Mouse (Mus musculus) cerebellum, postnatal 36 days (tissue): ENCODE results near the gene Wwox.

Source experiments
- DNase-seq, 2 experiments: peaks; one replicate each; pipeline ENCODE4 v3.0.0; 2021 to 2022; ENCODE audit warnings: mixed read lengths in 2 of 2

The Wwox gene

DNA sequence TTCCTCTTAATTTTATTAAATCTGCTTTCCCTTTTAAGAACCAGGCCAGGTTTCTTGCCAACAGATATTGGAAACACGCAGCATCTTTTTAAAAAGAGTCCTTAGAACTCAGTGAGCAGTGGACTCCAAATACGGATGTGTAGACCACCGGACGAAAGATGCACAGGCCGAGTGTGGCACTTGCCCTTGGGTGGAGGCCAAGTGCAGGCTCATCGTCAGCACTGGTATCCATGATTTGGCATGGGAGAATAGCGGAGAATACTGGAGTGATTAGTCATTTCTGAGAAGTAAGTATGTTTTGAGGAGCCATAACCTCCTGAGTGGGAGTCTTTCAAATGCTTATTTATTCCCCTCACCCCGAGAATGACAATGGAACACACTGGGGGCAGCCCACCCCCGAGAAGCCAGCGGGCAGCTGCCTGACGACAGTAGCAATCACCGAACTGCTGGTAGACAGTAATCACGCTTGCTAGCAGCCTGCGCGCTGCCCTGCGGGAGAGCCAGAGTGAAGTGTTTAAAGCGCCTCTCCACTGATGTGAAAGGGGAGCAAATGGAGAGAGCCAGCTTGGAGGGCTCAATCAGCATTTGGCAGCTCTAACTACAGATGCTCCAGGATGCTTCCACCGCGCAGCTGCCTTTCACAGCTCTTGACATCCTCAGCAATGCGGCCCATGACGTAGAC is 29.2 kb downstream of the Wwox start:
- no peak for DNase-seq

DNA sequence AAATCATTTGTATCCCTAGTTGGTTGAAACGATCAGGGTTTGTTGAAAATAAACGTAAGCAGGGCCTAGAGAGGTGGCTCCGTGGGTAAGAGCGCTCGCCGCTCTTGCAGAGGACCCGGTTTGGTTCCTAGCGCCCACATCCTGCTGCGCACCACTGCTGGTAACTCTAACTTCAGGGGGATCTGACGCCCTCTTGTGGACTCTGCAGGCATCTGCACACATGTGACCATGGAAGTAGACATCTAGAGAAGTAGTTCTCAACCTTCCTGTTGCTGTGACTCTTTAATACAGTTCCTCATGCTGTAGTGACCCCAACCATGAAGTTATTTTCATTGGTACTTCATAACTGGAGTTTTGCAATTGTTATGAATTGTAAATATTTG is 29.7 kb downstream of the Wwox start:
- DNase-seq: no peak

DNA sequence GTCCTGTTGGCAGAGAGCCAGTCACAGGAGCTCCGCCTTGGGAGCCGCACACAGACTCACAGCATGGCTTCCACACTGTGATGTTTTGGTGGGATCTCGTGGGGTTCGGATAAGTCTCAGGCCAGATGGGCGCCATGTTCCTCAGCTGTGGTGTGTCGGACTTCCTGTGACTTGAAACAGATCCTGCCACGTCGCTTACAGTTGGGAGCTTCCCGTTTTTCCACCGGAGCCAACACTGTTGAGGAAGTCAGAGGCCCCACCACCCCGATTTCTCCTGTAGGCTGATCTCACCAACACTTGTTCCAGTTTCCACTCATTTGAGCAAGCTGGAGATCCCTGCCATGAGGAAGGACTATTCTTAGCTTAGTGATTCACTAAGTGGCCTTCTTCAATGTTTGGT is 34.1 kb downstream of the Wwox start:
- no peak for DNase-seq

DNA sequence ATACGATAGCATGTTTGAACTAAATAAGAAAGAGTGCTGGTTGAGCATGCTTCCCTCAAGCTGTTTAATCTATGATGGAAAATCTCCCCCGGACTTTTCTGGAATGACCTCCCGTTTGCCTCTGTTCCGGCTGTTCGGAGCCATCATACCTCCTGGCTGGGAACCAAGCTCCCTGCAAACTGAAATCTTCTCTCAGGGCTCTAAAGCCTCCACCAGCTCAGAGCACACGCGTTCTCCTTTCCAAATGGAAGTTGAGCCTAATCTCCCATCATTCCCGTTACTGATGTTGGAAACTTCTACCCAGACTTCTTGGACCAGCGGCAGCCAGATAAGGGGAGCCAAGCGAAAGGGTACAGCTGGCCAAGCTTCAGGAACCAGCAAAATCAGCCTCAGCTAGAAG is 37.5 kb downstream of the Wwox start:
- DNase-seq: no peak

DNA sequence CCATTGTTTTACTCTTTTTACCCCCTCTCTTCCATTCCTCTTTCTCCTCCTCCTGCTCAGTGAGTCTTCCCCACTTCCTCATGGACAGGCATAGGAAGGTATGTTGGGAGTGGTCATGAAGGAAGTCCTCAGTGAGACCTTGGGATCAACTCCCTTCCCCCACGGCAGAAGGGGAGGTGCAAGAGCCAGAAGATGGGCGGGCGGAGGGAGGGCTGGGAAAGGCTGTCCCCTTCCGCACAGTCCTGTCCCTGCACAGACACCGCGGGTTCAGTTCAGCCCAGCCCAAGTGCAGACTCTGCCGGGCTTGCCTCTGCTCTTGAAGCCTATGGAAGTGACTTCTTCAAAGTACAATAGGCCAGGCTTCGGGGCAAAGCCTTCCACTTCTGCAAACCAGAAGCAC is 38.3 kb downstream of the Wwox start:
- DNase-seq: no peak

DNA sequence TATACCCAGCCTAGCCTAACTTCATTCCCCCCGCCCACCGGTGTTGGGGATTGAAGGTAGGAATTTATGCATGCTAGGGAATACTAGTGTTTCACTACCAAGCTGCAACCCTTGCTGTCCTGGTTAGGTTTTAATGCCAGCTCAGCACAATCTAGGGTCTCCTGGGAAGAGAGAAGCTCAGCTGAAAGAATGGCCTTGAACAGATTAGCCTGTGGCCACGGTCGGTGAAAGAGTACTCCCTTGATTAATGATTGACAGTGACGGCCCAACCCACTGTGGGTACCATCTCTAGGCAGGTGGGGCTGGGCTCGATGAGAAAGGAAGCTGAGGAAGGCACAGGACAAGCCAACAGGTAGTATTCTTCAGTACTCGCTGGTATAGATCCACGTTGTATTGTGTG is 40.3 kb downstream of the Wwox start:
- DNase-seq: no peak

DNA sequence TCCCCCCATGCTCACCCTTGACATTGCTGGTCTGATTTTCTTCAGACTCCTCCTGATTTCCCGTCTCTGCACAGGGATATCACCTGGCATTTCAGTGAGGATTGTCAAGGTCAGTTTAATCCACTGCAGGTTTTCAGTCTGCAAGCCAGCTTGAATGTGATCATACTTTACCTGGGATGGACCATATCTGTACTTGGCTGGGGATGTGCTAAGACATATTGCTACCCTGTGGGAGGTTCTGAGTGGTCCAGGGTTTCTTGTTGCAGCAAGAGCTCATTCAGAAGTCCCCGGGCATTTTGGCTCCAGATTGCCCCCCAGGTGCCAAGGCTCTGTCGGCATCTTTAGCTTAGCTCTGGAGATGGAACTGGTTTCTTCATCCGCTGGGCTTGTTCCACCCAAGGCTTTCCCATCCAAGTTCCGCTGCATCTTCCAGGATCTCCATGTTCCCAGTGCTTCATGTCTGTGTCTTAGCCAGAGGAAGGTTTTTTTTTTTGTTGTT is 52.3 kb downstream of the Wwox start:
- DNase-seq: peak; percentile 95

DNA sequence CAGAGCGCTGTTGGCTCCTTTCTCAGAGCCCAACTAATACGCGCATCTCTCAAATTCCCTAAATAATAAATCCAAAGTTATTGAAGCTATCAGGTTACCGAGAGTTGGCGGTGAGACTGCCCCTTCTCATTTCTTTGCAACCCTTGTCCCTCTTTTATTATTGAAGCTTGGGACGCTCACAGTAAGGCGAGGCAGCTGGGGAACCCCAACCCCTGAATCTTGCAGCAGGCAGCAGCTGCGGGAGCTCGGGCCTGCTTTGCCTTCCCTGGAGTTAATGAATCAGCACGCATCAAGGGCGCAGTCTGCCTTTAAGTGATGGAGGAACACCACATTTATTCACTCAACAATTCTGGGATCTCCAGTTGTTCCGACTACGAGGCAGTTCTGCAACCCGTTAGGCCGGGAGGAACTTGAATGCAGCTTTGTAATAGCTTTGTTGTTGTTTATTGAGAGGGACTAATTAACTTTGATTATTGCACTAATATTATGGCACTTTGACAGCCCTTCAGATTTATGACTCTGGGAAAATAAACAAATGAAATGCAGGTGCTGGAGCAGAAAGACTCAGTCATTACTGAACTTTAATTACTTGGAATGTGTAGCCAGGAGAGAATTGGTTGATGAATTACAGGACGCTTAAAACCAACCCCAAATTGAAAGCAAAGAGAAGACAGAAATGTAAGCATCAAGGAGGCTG is 60.1 kb downstream of the Wwox start:
- no peak for DNase-seq

DNA sequence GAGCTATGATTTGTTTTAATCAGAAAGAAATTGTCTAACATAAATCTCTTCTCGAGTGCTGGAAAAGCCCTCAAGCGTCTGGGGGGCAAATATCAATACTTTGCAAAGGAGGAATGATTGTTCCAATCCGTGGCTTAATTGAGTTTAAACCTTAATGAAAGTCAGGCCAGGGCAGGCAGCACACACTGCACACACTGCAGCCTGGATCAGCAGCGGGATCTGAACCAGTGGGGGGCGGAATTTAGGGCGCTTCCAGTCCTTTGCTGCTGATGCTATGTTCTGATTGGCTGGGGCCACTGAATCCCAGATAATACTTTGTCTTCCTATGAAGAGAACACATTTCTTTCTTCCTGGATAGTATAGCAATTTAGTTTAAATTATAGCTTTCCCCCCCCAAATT is 62.5 kb downstream of the Wwox start:
- DNase-seq: peak; percentile 45 to 48

DNA sequence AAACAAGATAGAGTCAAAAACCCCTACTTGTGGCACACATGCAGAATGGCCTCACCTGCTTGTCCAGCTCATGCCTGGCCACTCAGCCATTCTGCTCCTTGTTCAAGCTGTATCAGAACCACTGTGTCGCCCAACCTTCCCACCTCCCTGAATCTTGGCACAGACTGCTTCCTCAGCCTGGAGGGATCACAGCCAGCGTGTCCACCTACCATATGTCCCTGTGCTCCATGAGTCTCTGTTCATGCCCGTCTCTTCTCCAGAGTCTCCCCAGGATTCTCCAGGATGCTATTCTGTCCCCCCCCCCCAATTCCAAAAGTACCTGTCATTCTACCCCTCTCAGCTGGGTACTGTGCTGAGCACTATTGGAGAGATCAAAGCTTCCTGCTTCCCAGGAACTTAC is 63.7 kb downstream of the Wwox start:
- DNase-seq: peak; percentile 75 to 79

DNA sequence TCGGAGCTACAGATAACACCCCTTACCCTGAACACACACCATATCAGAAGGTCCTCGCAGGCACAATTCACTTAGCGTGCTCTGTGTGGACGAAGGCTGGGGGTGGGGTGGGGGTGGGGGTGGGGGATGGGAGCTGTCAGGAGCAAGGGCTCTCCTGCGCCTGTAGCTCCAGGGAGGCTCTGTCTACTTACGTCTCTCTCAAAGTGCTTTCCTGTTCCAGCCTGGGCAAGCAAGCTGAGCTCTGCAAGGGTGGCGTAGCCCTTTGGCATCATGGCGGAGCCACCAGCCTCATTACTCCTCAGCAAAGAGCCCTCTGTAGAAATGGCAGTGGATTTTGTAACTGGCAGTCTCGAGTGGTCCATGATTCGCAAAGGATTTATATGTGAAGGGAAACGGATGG is 65.4 kb downstream of the Wwox start:
- DNase-seq: no peak

DNA sequence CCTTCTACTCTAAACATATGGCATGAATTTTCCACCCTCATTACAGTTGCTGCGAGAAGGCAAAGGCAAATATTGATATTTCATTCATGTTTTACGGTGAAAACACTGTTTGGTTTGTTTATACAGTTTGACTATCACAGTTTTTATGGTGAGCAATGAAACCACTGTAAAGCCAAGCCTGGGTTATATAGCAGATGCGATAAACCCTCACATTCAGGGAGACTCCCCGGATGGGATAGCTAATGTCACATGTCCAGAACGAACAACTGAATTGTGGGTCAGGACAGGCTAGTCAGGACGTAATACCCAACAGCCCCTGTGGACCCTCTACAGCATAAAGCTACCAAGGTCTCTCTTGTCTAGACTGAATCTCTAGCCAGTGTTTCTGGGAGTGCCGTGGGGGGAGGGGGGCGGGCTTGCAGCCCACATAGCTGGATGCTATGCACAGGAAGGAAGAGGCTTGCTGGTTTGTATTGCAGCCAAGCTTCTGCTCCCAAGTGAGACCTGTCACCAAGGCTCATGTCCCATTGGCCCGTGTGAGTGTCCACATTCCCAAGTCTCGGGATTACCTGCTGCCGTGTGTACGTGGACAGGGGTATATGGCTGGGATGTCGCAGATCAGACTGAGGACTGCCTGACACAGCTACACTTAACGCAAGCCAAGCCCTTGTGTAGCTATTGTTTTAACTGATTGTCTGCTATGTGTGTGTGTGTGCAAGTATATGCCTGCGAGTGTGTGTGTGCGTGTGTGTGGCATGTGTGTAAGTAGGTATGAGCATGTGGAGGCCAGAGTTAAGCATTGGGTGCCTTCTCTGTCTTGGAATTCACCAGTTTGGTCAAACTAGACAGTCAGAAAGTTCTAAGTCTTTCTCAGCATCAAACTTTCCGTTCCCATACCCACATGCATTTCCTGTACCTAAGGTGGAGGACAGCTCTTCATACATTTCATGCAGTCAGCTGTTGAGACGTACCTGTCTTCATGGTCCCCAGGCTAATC is 66.2 kb downstream of the Wwox start:
- no peak for DNase-seq

DNA sequence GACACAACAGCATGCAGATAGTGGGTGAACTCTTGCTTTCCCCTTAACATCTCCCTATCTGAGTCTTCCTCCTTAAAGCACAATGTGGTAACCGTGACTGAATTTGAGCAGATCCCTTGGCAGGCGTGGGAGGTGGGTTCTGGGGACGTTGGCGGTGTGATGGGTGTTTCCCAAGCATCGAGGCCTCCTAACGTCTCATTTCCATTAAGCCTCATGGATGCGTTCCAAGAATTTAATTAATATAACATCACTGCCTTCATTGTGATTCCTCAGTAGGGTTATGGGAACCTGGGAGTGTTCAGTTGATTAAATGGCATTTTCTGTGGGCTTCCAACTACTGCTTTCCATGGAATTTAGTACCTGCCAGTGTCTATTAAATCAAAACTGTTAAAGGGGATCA is 67.9 kb downstream of the Wwox start:
- DNase-seq: no peak

DNA sequence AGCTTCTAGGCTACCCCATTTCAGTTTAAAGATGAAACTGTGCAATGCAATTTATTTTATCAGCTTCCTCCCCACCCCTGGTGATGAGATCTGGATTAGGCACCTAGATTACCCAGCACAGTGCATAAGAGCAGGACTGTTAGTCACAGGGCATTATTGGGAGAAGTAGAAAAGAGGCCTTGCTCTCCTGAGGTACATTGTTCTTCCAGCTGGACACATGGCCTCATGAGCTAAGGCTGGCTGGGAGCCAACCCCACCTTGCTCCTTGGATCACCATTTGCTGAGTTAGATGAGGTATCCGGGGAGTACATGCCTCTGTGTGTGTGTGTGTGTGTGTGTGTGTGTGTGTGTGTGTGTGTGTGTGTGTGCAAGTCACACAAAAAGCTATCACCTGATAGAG is 70.8 kb downstream of the Wwox start:
- peak; percentile 69 to 80 for DNase-seq

DNA sequence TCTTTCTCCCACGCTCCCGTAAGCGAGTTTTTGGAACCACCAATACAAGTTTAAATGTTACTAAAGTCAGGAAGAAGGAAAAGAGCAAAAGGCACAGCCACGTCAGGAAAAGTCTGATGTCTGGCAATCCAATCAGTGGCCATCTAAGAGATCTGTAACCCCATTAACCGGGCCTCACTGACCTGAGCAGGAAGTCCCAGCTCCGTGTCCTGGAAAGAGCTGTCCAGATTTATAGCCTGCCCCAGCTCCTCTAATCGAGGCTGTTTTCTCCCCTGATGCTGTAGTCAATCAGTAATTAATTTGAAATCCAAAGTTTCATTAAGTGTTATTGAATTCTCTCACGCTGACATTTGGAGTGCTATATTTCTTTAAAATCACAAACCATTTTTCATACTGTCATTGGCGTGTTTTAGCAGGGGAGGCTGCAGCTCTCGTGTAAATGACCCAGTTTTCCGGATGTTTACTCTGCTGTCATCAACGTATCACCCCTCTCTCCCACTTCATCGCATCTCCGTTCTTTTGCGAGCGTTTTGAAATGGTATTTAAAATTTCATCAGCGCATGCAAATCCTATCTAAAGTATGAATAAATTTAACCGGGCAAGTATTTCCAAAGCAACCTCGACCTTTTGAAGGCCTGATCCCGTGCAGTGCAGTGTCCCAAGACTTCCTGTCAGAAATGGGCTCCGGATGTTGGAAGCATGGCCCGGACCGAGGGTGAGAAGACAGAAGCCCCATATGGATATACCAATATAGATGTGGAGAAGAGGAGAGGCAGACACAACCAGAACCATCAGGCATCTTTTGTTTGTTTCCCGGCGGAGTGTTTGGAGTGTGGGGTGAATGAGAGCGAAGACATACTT is 72.8 kb downstream of the Wwox start:
- DNase-seq: no peak

DNA sequence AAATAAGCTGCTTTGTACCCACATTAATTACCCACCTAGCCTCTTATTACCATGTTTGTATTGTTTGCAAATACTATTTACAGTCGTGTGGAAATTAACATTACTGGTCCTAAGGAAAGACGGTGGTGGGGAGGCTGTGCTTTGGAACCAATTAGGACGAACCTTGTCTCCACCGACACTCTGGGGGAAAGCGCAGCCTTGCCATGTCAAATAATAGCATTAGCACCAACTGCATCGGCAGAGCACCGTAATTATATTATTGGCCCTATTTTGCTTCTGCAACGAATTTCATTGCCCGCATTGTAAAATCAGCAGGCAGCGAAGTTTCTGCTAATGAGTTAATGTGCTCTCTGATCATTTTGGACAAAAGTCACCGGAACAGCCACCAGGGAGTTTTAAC is 75.2 kb downstream of the Wwox start:
- DNase-seq: no peak

DNA sequence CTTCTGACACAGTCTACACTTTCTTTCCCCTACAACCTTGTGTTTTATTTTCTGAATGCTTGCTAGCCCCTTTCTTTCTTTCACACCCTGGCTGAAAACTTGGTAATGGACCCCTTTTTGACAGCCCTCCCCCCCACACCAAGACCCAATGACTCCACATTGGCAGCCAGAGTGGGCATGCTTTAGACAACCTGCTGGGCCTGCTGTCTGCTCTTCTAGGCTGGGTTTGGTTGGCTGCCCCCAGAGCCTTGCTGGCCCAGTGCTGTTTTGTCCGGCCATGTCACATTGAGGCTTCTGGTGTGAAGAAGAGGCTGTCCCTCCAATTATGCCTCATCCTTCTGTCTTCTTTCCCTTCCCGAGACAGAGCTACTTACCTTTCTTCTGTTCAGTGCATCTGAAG is 83.6 kb downstream of the Wwox start:
- peak in 1 of 2 experiments; percentile 29 for DNase-seq

DNA sequence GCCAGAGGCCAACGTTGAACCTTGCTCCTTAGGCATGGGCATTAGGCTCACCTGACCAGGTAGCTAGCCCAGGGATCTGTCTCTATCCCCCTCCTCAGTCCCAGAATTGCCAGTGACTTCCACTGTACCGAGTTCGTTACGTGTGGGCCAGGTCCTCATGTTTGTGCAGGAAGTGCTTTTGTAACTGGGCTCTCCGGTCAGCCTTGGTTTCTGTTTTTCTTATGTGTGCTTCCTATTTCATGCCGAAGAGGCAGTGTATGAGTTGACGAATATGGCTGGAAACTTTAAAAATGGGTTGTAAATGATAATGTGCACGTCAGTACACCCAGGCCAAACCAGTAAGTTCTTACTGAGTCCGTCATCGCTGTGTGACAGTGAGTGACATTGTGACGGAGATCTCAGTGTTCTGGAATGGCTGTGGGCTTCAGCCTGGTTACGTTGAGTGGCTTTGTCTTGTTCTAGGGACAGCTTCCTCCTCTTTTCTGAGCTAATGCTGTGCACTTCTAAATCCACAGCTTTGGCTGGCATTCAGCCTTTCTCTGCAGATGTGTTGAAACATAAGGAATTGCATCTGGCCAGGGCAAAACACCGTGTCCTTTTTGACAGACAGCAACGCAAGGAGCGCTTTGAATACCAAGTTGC is 87.3 kb downstream of the Wwox start:
- DNase-seq: no peak

DNA sequence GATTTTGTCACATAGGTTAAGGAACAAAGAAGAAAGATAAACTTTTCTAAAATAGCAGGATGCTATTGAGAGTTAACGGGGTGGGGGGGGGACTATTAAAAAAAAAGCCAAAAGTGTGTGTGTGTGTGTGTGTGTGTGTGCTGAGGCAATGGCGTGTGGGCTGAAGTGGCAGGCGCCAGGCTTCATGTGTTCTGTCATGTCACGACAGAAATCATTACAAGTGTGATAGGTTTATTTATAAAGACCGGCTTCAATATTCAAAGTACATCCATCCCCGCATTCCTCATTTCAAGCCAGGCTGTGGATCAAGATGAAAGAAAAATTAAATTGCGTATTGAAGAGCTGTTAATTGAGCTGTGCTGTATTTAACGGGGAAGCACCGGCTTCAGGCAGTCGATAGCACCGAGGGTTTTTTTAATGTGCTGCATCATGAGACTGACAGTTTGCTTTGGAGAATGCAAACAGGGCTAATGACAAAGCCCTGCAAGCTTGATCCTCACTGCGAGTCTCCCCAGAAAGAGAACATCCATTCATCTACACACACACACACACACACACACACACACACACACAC is 88.3 kb downstream of the Wwox start:
- no peak for DNase-seq

DNA sequence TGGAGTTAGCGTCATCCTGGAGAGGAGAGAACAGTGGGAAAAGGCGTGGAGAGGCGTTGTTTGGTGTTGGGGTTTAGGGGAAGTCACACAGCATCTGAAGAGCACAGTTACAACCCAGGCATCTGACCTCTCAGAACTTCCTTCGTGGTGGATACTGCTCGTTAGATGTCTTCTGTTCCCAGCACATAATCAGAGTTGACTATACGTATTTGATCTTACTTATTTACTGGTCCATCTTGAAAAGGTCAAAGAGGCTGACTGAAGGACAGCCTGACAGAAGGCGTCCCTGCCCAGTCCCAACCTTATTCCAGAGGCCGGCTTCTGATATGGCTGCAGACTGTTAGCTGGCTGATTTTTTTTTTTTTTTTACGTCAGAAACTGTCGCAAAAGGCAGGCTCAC is 90.1 kb downstream of the Wwox start:
- DNase-seq: no peak

DNA sequence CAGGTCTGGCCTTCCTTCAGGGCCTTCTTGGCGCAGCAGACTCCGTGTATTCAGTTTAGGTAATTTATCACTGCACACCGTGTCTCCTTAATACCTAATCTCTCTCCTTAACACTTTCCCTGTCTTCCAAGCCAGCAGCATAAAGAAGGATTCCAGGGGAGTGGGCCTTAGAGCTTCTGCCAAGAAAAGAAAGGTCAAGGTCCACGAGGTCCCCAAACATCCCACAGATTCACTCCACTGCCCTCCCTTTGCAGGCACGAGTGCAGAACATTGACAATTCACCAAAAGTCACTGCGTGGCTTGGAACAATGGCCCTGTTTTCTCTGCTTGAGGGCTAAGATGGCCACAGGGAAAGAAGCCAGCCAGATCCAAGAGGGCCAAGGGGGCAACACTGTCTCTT is 96.7 kb downstream of the Wwox start:
- DNase-seq: no peak

DNA sequence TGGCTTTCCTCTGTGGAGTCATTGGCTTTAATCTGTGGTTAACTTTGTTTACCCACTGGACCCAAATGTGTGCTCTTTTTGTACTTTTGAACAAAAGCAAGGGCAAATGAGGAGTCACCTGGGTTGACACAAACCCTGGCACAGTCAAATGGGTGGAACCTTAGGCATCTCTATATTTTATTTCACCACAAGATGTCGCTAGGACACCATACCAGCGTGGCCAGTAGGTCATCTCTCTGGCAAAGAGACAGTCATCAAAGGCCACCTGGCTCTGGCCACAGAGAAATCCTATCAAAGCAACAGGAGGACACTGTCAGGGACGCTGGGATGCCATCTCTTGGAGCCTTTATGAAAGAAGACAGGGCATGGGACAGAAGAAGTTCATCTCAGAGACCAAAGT is 101.7 kb downstream of the Wwox start:
- peak; percentile 73 to 76 for DNase-seq
